Mouse (Mus musculus) CH12.LX (cell line): ENCODE measurements around the gene Epha3. TPM values are rescaled to one million over a fixed set of nuclear protein-coding genes. Genes with fewer than 3 reads are reported as not detected.

Experiments
- DNase-seq: peaks from one replicate; pipeline ENCODE4 v3.0.0-alpha.2; 2013; ENCODE audit errors: extremely low read depth
- H3K27ac ChIP-seq: 2 replicates; pipeline ENCODE4 v1.5.1; 2012; ENCODE audit warnings: low read depth, mild to moderate bottlenecking, control low read depth, moderate library complexity; ENCODE audit not compliant: insufficient read depth
- H3K27me3 ChIP-seq: replicated peaks from 2 replicates; pipeline ENCODE3; 2012; ENCODE audit warnings: inconsistent platforms
- H3K36me3 ChIP-seq, 2 experiments: replicated peaks in 1 of 2; 2 replicates each; pipeline versions ENCODE3 to v1.6.1; 2012; ENCODE audit warnings: inconsistent platforms in 1 of 2, low read length in 1 of 2, mild to moderate bottlenecking in 1 of 2, mixed read lengths in 1 of 2, moderate library complexity in 1 of 2; ENCODE audit not compliant: control insufficient read depth in 1 of 2, insufficient read depth in 1 of 2
- H3K4me1 ChIP-seq, 2 experiments: 2 replicates each; pipeline ENCODE4 v1.6.1; 2012; ENCODE audit warnings: inconsistent platforms in 1 of 2, moderate library complexity in 1 of 2; ENCODE audit not compliant: insufficient read depth in 2 of 2, control insufficient read depth in 1 of 2
- H3K4me2 ChIP-seq: 2 replicates; pipeline ENCODE4 v1.6.1; 2012; ENCODE audit warnings: low read depth, mild to moderate bottlenecking, control low read depth; ENCODE audit not compliant: poor library complexity, insufficient read depth, severe bottlenecking
- H3K4me3 ChIP-seq, 3 experiments: fragments of 150-350 bp in 1 of 3; sonication (generic) in 1 of 3; replicated peaks in 1 of 3; 2 replicates each; pipeline versions ENCODE3 to v1.5.1; 2011 to 2012; ENCODE audit warnings: low read depth in 2 of 3, low read length in 2 of 3, mild to moderate bottlenecking in 2 of 3, moderate library complexity in 2 of 3, control low read depth in 1 of 3, improper control_type of control experiment in 1 of 3, inconsistent platforms in 1 of 3, mixed read lengths in 1 of 3; ENCODE audit not compliant: poor library complexity in 1 of 3
- H3K79me2 ChIP-seq: replicated peaks from 2 replicates; pipeline ENCODE4 v1.6.1; 2012; ENCODE audit warnings: mild to moderate bottlenecking, moderate library complexity; ENCODE audit not compliant: control insufficient read depth, poor library complexity, insufficient read depth, severe bottlenecking; ENCODE audit errors: extremely low read depth
- H3K9ac ChIP-seq: 2 replicates; pipeline ENCODE4 v1.6.1; 2012; ENCODE audit warnings: low read depth, mild to moderate bottlenecking, control low read depth, moderate library complexity; ENCODE audit not compliant: insufficient read depth
- H3K9me3 ChIP-seq: replicated peaks from 2 replicates; pipeline ENCODE3; 2012; ENCODE audit warnings: low read length, inconsistent platforms, mixed read lengths
- BHLHE40 ChIP-seq: IDR thresholded peaks from 2 replicates; pipeline ENCODE4 v1.6.1; 2011; ENCODE audit warnings: mild to moderate bottlenecking, low read depth, low read length, improper control_type of control experiment
- CHD1 ChIP-seq: IDR thresholded peaks from 2 replicates; pipeline ENCODE4 v1.6.1; 2012; ENCODE audit warnings: low read depth, low read length, improper control_type of control experiment, inconsistent platforms
- CHD2 ChIP-seq: IDR thresholded peaks from 2 replicates; pipeline ENCODE4 v1.6.1; 2011; ENCODE audit warnings: low read length, improper control_type of control experiment
- GABPA ChIP-seq: IDR thresholded peaks from 2 replicates; pipeline ENCODE4 v1.6.1; 2012; ENCODE audit warnings: low read depth, low read length, improper control_type of control experiment, inconsistent platforms; ENCODE audit not compliant: insufficient replicate concordance
- JUN ChIP-seq: IDR thresholded peaks from 2 replicates; pipeline ENCODE4 v1.6.1; 2011; ENCODE audit warnings: low read depth, mild to moderate bottlenecking, low read length, improper control_type of control experiment, moderate library complexity; ENCODE audit not compliant: insufficient read depth
- JUND ChIP-seq: conservative IDR thresholded peaks from 2 replicates; pipeline ENCODE4 v1.6.1; 2011; ENCODE audit warnings: low read depth, low read length, improper control_type of control experiment
- KAT2A ChIP-seq: IDR thresholded peaks from 2 replicates; pipeline ENCODE4 v1.6.1; 2012; ENCODE audit warnings: low read length, improper control_type of control experiment, inconsistent platforms; ENCODE audit not compliant: insufficient replicate concordance
- MAFK ChIP-seq: IDR thresholded peaks from 2 replicates; pipeline ENCODE4 v1.6.1; 2011; ENCODE audit warnings: low read length, improper control_type of control experiment; ENCODE audit not compliant: insufficient replicate concordance
- MEF2A ChIP-seq: IDR thresholded peaks from 2 replicates; pipeline ENCODE4 v1.6.1; 2014; ENCODE audit warnings: low read depth, mild to moderate bottlenecking, inconsistent platforms, low read length, improper control_type of control experiment, borderline replicate concordance
- MXI1 ChIP-seq: IDR thresholded peaks from 2 replicates; pipeline ENCODE4 v1.6.1; 2011; ENCODE audit warnings: mild to moderate bottlenecking, low read depth, low read length, improper control_type of control experiment
- PAX5 ChIP-seq: IDR thresholded peaks from 2 replicates; pipeline ENCODE4 v1.6.1; 2012; ENCODE audit warnings: low read length, inconsistent platforms, mixed read lengths
- POLR2AphosphoS2 ChIP-seq: IDR thresholded peaks from 2 replicates; pipeline ENCODE4 v1.6.1; 2011; ENCODE audit warnings: low read depth, low read length, improper control_type of control experiment
- SIN3A ChIP-seq: IDR thresholded peaks from 2 replicates; pipeline ENCODE4 v1.6.1; 2012; ENCODE audit warnings: low read length, improper control_type of control experiment, inconsistent platforms
- TBP ChIP-seq: conservative IDR thresholded peaks from 2 replicates; pipeline ENCODE4 v1.6.1; 2011; ENCODE audit warnings: low read depth, low read length, improper control_type of control experiment
- TCF12 ChIP-seq: IDR thresholded peaks from 2 replicates; pipeline ENCODE4 v1.6.1; 2014; ENCODE audit warnings: low read depth, mild to moderate bottlenecking, inconsistent platforms, low read length, improper control_type of control experiment
- USF1 ChIP-seq: IDR thresholded peaks from 2 replicates; pipeline ENCODE4 v1.6.1; 2014; ENCODE audit warnings: low read depth, mild to moderate bottlenecking, inconsistent platforms, low read length, improper control_type of control experiment
- ZKSCAN1 ChIP-seq: IDR thresholded peaks from 2 replicates; pipeline ENCODE4 v1.6.1; 2012; ENCODE audit warnings: low read depth, inconsistent platforms, low read length, improper control_type of control experiment, borderline replicate concordance
- ZMIZ1 ChIP-seq: IDR thresholded peaks from 2 replicates; pipeline ENCODE4 v1.6.1; 2012; ENCODE audit warnings: low read depth, mild to moderate bottlenecking, inconsistent platforms, low read length, improper control_type of control experiment
- ZNF384 ChIP-seq: IDR thresholded peaks from 2 replicates; pipeline ENCODE4 v1.6.1; 2012; ENCODE audit warnings: low read depth, low read length, improper control_type of control experiment, inconsistent platforms
- dilution Hi-C: fragments of 300-500 bp; cut with MboI; formaldehyde crosslinking; loops from 2 replicates; pipeline ENCODE4 v1.14.3; 2020; ENCODE audit warnings: low sequenced_read_pairs; ENCODE audit not compliant: extremely low pct_unique_long_range_greater_than_20kb, extremely low pct_ligation_motif_present
- in situ Hi-C: fragments of 300-500 bp; cut with MboI; formaldehyde crosslinking; loops from 3 replicates; pipeline ENCODE4 v1.14.3; 2019; ENCODE audit warnings: low sequenced_read_pairs, low pct_ligation_motif_present, low pct_unique_long_range_greater_than_20kb, mixed read lengths
- polyA plus RNA-seq: library from polyadenylated mRNA; unstranded; fragments of >175 nt; gene quantifications from 2 replicates; pipeline ENCODE4 v1.2.1, GENCODE M21; 2012; ENCODE audit warnings: low read depth; ENCODE audit not compliant: insufficient read length
- total RNA-seq, 2 experiments: library from RNA; depleted of rRNA; stranded (reverse); fragments of 300-350 nt in 1 of 2; fragments of >200 nt in 1 of 2; gene quantifications; 2 replicates each; pipeline ENCODE4 v1.2.3; 2012 to 2014

The Epha3 gene
- total and polyA plus RNA-seq, 3 experiments = not detected

- peaks cover 32% of the 10 kb centered on the region for H3K9me3 ChIP-seq
- TF ChIP-seq ZMIZ1 = no peak
- no peak for TF ChIP-seq TBP
- TF ChIP-seq ZNF384 = no peak
- TF ChIP-seq POLR2AphosphoS2 = no peak
- no peak for TF ChIP-seq JUND
- no peak for TF ChIP-seq JUN
- no peak for TF ChIP-seq BHLHE40
- TF ChIP-seq USF1 = no peak
- TF ChIP-seq CHD2 = no peak
- TF ChIP-seq KAT2A = no peak
- TF ChIP-seq ZKSCAN1 = no peak
- TF ChIP-seq GABPA = no peak
- no peak for TF ChIP-seq SIN3A
- TF ChIP-seq PAX5 = no peak
- in situ Hi-C loops (no loop called here), dilution Hi-C loops (no loop called here)
- H3K79me2 ChIP-seq = no peaks in the 10 kb centered on the region
- no peak overlapping the region for H3K4me2 ChIP-seq
- H3K4me3 ChIP-seq = no peak overlapping the region
- H3K27ac ChIP-seq = no peak overlapping the region
- H3K4me1 ChIP-seq = no peaks in the 10 kb centered on the region
- H3K27me3 ChIP-seq = no peaks in the 10 kb centered on the region
- H3K36me3 ChIP-seq = no peaks in the 10 kb centered on the region
- H3K9ac ChIP-seq = no peak overlapping the region
- no peak for DNase-seq
These were observed 118.5 kb downstream of the Epha3 start for GRCm38 (mm10) chr16:63745465-63745864.

GRCm38 (mm10) chr16:63743208-63743854, 120.6 kb downstream of the Epha3 start:
- Histone ChIP-seq H3K9me3 (peaks cover 40% of the 10 kb centered on the region), H3K4me2 (no peak overlapping the region), H3K27me3 (no peaks in the 10 kb centered on the region), H3K4me3 (no peak overlapping the region), H3K4me1 (no peaks in the 10 kb centered on the region), H3K79me2 (no peaks in the 10 kb centered on the region), H3K9ac (no peak overlapping the region), H3K27ac (no peak overlapping the region), H3K36me3 (no peaks in the 10 kb centered on the region)
- TF ChIP-seq MXI1 (no peak), ZKSCAN1 (no peak), MEF2A (no peak), MAFK (no peak), TCF12 (no peak), CHD1 (no peak), SIN3A (no peak)
- in situ Hi-C loops (no loop called here), dilution Hi-C loops (no loop called here)
- DNase-seq = no peak
